In the genomic region with DNA sequence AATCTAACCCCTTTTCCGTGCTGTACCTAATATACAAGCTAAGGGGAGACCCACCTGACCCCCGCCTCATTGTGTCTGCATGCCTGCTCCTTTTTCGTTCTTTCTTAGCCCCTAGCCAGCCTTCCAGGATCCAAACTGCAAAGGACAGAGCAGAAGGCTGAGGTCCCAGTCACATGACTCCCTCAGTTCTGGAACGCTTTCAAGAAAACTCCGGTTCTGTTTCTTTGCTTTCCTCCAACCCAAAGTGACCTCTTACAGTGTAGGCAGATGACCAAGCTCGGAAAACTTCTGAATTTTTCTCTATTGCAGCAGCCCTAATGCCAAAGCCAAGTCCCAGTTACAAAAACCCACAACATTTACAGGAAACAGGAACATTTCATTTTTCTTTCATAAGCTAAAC, we compare ENCODE assay signal across 10 mouse cellular contexts. TPM values are rescaled to one million over a fixed set of nuclear protein-coding genes. Genes with fewer than 3 reads are reported as not detected.
DNase-seq lines count a peak whose midpoint lies in the region; ATAC-seq and TF ChIP-seq lines count a peak whose summit lies in the region.
"Had no signal": no experiment of that assay in that cellular context is flagged by ENCODE, and none has a peak within 500 bp of the region (broad histone marks: within the 10 kb centered on the region; RNA-seq: fewer than 3 reads in every experiment).

No protein-coding gene starts in this region.

- DNase-seq in adrenal gland, adult 8-10 months: peak; percentile 17
- no peak for DNase-seq in adrenal gland, postnatal 4 days (ENCODE audit: low spot score in 2 of 2)
- peak; percentile 15 for DNase-seq in ZHBTc4 (ENCODE audit: low read depth, low spot score)
- DNase-seq in lung, embryonic 14.5 days: peak; percentile 37
- DNase-seq in frontal cortex, postnatal 10 days (ENCODE audit: low spot score in 2 of 2): no peak
- DNase-seq in cerebellum, adult 2 months: no peak
- DNase-seq: cerebellum, adult 11-12 months had no signal

- no peaks in the 10 kb centered on the region for H3K9me3 ChIP-seq in heart, embryonic 15.5 days (replicated peaks)
- no peaks in the 10 kb centered on the region for H3K9me3 ChIP-seq in lung, embryonic 14.5 days (ENCODE audit: low read depth, low read length)
- no peaks in the 10 kb centered on the region for H3K9me3 ChIP-seq in hindbrain, embryonic 16.5 days (ENCODE audit: control insufficient read depth, low read length)

- ATAC-seq in heart, embryonic 15.5 days (replicated peaks; ENCODE audit: insufficient number of reproducible peaks, insufficient read depth, low FRiP score, low read depth): no peak
- ATAC-seq in lung, embryonic 14.5 days (ENCODE audit: insufficient read depth): no peak
- no peak for ATAC-seq in hindbrain, embryonic 16.5 days

- TF ChIP-seq CTCF in lung, embryonic 14.5 days (IDR thresholded peaks at IDR 0.05; ENCODE audit: low read depth): no peak
- TF ChIP-seq CTCF in cerebellum, adult 2 months (IDR thresholded peaks at IDR 0.05; ENCODE audit: borderline replicate concordance, insufficient read depth, low read depth, low read length): no peak

- no peaks in the 10 kb centered on the region for H3K27me3 ChIP-seq in heart, embryonic 15.5 days
- H3K27me3 ChIP-seq in lung, embryonic 14.5 days (ENCODE audit: insufficient read depth, low read length): no peaks in the 10 kb centered on the region
- H3K27me3 ChIP-seq in hindbrain, embryonic 16.5 days (replicated peaks; ENCODE audit: control insufficient read depth, insufficient read depth, low read length): no peaks in the 10 kb centered on the region
- H3K27me3 ChIP-seq in cerebellum, adult 2 months (ENCODE audit: control insufficient read depth, insufficient read depth, low read length): no peaks in the 10 kb centered on the region

- 79% methylated on average over 6 of the region's 6 CpGs for WGBS in heart, embryonic 15.5 days
- WGBS in lung, embryonic 14.5 days: 67% methylated on average over 6 of the region's 6 CpGs
- WGBS in hindbrain, embryonic 16.5 days: 84% methylated on average over 6 of the region's 6 CpGs
- 51% methylated on average over 6 of the region's 6 CpGs for WGBS in cerebellum, adult 2 months

- peaks cover 3% of the 10 kb centered on the region; the same call in 1 of the 2 replicates for H3K4me1 ChIP-seq in heart, embryonic 15.5 days (replicated peaks)
- H3K4me1 ChIP-seq in lung, embryonic 14.5 days (ENCODE audit: insufficient read depth): no peaks in the 10 kb centered on the region
- H3K4me1 ChIP-seq in hindbrain, embryonic 16.5 days (ENCODE audit: control insufficient read depth, insufficient read depth, low read depth, low read length): no peaks in the 10 kb centered on the region
- no peaks in the 10 kb centered on the region for H3K4me1 ChIP-seq in cerebellum, adult 2 months (ENCODE audit: control insufficient read depth, insufficient read depth, low read length)

- no peaks in the 10 kb centered on the region for H3K36me3 ChIP-seq in heart, embryonic 15.5 days
- H3K36me3 ChIP-seq in lung, embryonic 14.5 days (ENCODE audit: insufficient read depth): no peaks in the 10 kb centered on the region
- no peaks in the 10 kb centered on the region for H3K36me3 ChIP-seq in hindbrain, embryonic 16.5 days (ENCODE audit: control insufficient read depth, insufficient read depth, low read length)

- no peak for TF ChIP-seq POLR2A in cerebellum, adult 2 months (IDR thresholded peaks at IDR 0.05; ENCODE audit: borderline replicate concordance, insufficient read depth, low read length)

- H3K27ac ChIP-seq in heart, embryonic 15.5 days: no peak overlapping the region
- no peak overlapping the region for H3K27ac ChIP-seq in lung, embryonic 14.5 days (ENCODE audit: low read depth)
- H3K27ac ChIP-seq in hindbrain, embryonic 16.5 days (ENCODE audit: low read depth, low read length): no peak overlapping the region
- no peak overlapping the region for H3K27ac ChIP-seq in cerebellum, adult 2 months (ENCODE audit: insufficient read depth, low read length)

- no peak overlapping the region for H3K9ac ChIP-seq in heart, embryonic 15.5 days
- H3K9ac ChIP-seq in lung, embryonic 14.5 days: no peak overlapping the region
- no peak overlapping the region for H3K9ac ChIP-seq in hindbrain, embryonic 16.5 days (ENCODE audit: low read depth, low read length)

- H3K4me3 ChIP-seq in heart, embryonic 15.5 days: no peak overlapping the region
- no peak overlapping the region for H3K4me3 ChIP-seq in lung, embryonic 14.5 days (ENCODE audit: low read depth, low read length)
- H3K4me3 ChIP-seq in hindbrain, embryonic 16.5 days (ENCODE audit: low read length): no peak overlapping the region
- H3K4me3 ChIP-seq in cerebellum, adult 2 months (replicated peaks; ENCODE audit: insufficient read depth, low read depth, low read length): no peak overlapping the region

- peak overlapping the region; percentile 91; the same call in 1 of the 2 replicates for H3K4me2 ChIP-seq in heart, embryonic 15.5 days
- H3K4me2 ChIP-seq in lung, embryonic 14.5 days: no peak overlapping the region
- no peak overlapping the region for H3K4me2 ChIP-seq in hindbrain, embryonic 16.5 days (ENCODE audit: low read length)

RNA-seq across cellular contexts. Expression of a gene that starts 0.6 kb away (rescaled TPM):
- 1 to 10 TPM in 1 of 4 experiments, under 1 TPM in 3; 0.59 to 1.1 (median 0.74) TPM for total RNA-seq in adrenal gland, adult 8-10 months (2022)
- total RNA-seq in adrenal gland, postnatal 4 days (2021): 1 to 10 TPM; 1.0 to 1.3 TPM
- polyA plus RNA-seq in heart, embryonic 15.5 days (2015; fragmentation: Nextera tagmentation; extraction: Ambion mirVana): 0.78 and 0.89 TPM in 2 replicates
- 1.2 and 1.5 TPM in 2 replicates for polyA plus RNA-seq in lung, embryonic 14.5 days (2014; fragmentation: Nextera tagmentation; extraction: Ambion mirVana)
- polyA plus RNA-seq in hindbrain, embryonic 16.5 days (2015; fragmentation: Nextera tagmentation; extraction: Ambion mirVana): 0.76 and 0.79 TPM in 2 replicates
- polyA plus RNA-seq in cerebellum, adult 2 months (2012; rRNA removed): 0.22 and 0.34 TPM in 2 replicates

RNA-seq across cellular contexts. Expression of a gene that starts 32.1 kb away (rescaled TPM):
- under 1 TPM; 0.22 to 0.54 (median 0.28) TPM for total RNA-seq in adrenal gland, adult 8-10 months (2022)
- total RNA-seq in adrenal gland, postnatal 4 days (2021): under 1 TPM; 0.17 to 0.31 TPM
- polyA plus RNA-seq in heart, embryonic 15.5 days (2015; fragmentation: Nextera tagmentation; extraction: Ambion mirVana): 1.6 and 1.9 TPM in 2 replicates
- 0.70 and 0.96 TPM in 2 replicates for polyA plus RNA-seq in lung, embryonic 14.5 days (2014; fragmentation: Nextera tagmentation; extraction: Ambion mirVana)
- polyA plus RNA-seq in hindbrain, embryonic 16.5 days (2015; fragmentation: Nextera tagmentation; extraction: Ambion mirVana): 1.0 and 1.1 TPM in 2 replicates
- 0.49 and 0.52 TPM in 2 replicates for polyA plus RNA-seq in cerebellum, adult 2 months (2012; rRNA removed)
- total RNA-seq: megakaryocyte-erythroid progenitor cell, adult 5-6 weeks had no signal

Comparison
In these comparisons a context has a peak if more than half of its experiments do, and no peak if none do; other contexts are left out.
1. DNase-seq: peak in adrenal gland, adult 8-10 months (single experiment), ZHBTc4 (single experiment) and lung, embryonic 14.5 days (single experiment); none in adrenal gland, postnatal 4 days (0 of 2), frontal cortex, postnatal 10 days (0 of 2) and cerebellum, adult 2 months (0 of 2).